Mouse (Mus musculus) thymus, adult 2 months (tissue): ENCODE results near the gene Zfp189. TPM values are rescaled to one million over a fixed set of nuclear protein-coding genes. Genes with fewer than 3 reads are reported as not detected.
"Not testable (repeated sequence)": the region's sequence is repeated elsewhere in the genome, so short reads cannot be mapped to it uniquely, and the experiment has no call there.

Experiments
- DNase-seq: peaks from one replicate; pipeline ENCODE4 v3.0.0; 2021
- H3K27ac ChIP-seq: fragments of 200-500 bp; 2 replicates; pipeline ENCODE4 v1.5.1; 2012; ENCODE audit warnings: low read length, control low read depth; ENCODE audit not compliant: control insufficient read depth, insufficient read depth
- H3K27me3 ChIP-seq: fragments of 200-500 bp; 2 replicates; pipeline ENCODE4 v1.6.1; 2012; ENCODE audit warnings: mild to moderate bottlenecking, low read length, moderate library complexity, mixed read lengths; ENCODE audit not compliant: control insufficient read depth, insufficient read depth
- H3K36me3 ChIP-seq: fragments of 200-500 bp; 2 replicates; pipeline ENCODE4 v1.6.1; 2012; ENCODE audit warnings: mild to moderate bottlenecking, low read length, moderate library complexity; ENCODE audit not compliant: control insufficient read depth, insufficient read depth
- H3K4me1 ChIP-seq: fragments of 200-500 bp; replicated peaks from 2 replicates; pipeline ENCODE4 v1.6.1; 2012; ENCODE audit warnings: low read length; ENCODE audit not compliant: control insufficient read depth, insufficient read depth
- H3K4me3 ChIP-seq: fragments of 200-500 bp; 2 replicates; pipeline ENCODE4 v1.5.1; 2012; ENCODE audit warnings: mild to moderate bottlenecking, low read length, control low read depth, moderate library complexity; ENCODE audit not compliant: control insufficient read depth, insufficient read depth
- CTCF ChIP-seq: fragments of 200-500 bp; IDR thresholded peaks from 2 replicates; pipeline ENCODE4 v1.5.1; 2012; ENCODE audit warnings: mild to moderate bottlenecking, control low read depth, low read length, moderate library complexity, borderline replicate concordance; ENCODE audit not compliant: control insufficient read depth, poor library complexity, insufficient read depth; ENCODE audit errors: extremely low read depth
- POLR2A ChIP-seq: fragments of 200-500 bp; IDR thresholded peaks from 2 replicates; pipeline ENCODE4 v1.6.1; 2012; ENCODE audit warnings: mild to moderate bottlenecking, low read length, control low read depth, moderate library complexity; ENCODE audit not compliant: control insufficient read depth, poor library complexity, insufficient read depth; ENCODE audit errors: extremely low read depth
- WGBS: fragments of 180-500 bp; shearing (Covaris S2); methylation state at CpG from one replicate; pipeline ENCODE4 v1.1.7; 2018; 5-methylcytosine and 5-hydroxymethylcytosine counted together
- polyA plus RNA-seq: library from polyadenylated mRNA; depleted of rRNA; stranded (reverse); fragments of >200 nt; gene quantifications from 2 replicates; pipeline ENCODE4 v1.2.3, GENCODE M21; 2012; rRNA removed

Zfp189 gene
- polyA plus RNA-seq, result 1.7 and 1.9 TPM in 2 replicates

DNA sequence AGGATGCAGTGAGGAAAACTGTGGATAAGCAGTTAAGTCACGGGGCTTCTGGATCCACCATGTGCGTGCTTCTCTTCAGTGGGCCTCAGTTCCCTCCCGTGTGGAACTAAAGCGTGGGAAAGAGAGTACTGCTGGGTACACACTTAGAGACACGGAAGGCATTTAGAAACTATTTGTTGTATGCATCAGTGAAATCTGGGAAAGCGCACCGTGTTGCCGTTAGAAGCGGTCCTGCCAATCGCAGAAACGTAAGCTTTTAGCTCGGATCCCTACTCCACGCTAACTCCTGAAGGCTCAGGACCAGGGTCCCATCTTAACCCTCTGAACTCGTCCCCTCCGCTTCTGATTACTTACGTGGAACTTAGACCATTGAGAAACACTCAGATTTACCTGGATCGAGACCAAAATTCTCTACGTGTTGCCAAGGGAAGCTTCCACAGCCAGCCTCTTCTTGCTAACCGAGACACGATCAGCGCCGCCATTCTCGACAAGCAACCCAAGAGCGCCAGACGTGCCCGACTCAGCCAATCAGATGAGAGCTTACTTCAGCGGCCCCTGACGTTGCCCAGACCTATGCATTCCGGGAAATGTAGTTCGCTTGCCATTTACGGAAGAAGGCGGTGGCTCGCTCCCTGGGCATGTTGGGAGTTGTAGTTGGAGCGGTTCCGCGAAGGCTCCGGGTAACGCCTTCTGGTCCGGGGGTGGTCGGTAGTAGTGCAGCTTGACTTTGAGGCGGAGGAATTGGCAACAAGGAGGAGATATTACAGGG, at the start of gene Zfp189, which contains the start of gene Mrpl50:
Gene Zfp189 (plus strand): TSS at position 605 of the 769 bp plus-strand sequence.
Gene Mrpl50 (minus strand): TSS at position 522 of the 769 bp plus-strand sequence.
- Histone ChIP-seq H3K27me3 (no peaks in the 10 kb centered on the region), H3K4me1 (peaks cover 9% of the 10 kb centered on the region; the same call in 1 of the 2 replicates), H3K4me3 (peak within 1 kb of the TSS; percentile 80), H3K36me3 (no peaks in the 10 kb centered on the region), H3K27ac (peak within 1 kb of the TSS; percentile 9; the same call in 1 of the 2 replicates)
- TF ChIP-seq POLR2A, result peak; percentile 80
- TF ChIP-seq CTCF, result 0 out of 2 replicates have a peak, but pooled peaks have one; percentile 43
- DNase-seq, result peak; percentile 92
- under 1% methylated on average over 41 of the region's 41 CpGs for WGBS

DNA sequence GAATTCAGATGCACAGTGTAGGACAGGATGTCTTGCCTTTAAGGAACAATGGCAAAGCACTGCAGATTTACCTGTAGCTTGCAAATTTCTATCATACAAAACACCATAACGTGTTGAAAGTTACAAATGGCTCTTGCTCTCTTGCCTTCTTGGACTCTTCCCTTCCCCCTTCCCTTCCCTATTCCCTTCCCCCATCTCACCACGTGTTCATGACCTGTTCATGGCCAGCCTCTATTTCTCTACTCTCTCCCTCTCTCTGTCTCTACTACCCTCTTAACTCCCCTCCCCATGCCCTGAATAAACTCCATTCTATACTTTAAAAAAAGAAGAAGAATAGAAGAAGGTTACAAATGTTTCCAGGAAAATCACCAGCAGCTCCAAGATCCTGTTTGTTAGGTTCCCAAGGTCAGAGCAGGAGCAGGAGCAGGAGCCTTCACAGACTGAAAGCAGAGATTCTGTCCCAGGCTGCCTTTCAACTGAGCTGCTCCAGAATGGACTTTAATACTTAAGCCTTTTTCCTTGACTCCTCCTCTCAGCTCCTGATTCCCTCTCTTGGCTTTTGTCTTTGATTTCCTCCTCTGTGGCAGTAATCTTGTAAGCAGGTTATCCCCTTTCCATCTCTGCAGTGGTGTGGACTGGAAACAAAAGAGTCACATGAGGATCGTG, 47.4 kb upstream of the Zfp189 start, which contains the start of gene Acnat1:
Gene Acnat1 (minus strand): TSS at position 478 of the 666 bp plus-strand sequence.
- Histone ChIP-seq H3K27me3 (no peaks in the 10 kb centered on the region), H3K4me1 (no peaks in the 10 kb centered on the region), H3K27ac (no peak within 1 kb of the TSS), H3K36me3 (no peaks in the 10 kb centered on the region), H3K4me3 (no peak within 1 kb of the TSS)
- no peak for DNase-seq
- no peak for TF ChIP-seq POLR2A
- TF ChIP-seq CTCF, result no peak
- WGBS, result 60% methylated on average over 3 of the region's 3 CpGs

DNA sequence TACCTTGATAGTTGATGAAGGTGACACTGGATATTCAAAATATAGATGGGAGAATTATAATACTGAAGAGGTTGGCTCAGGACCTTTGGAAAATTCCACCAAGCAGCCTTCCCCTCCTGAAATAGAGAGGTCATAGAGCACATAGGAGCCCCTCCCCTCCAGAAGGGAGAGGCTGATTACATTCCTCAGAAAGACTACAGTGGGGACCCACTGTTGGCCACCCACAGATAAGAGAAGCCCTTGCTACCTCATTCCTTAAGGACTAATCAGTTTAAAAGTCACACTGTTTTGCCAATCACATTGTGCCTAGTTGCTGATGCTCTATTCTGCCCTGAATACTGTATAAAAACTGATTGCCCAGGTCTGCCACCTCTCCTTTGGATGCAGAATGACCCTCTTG, 46.4 kb upstream of the Zfp189 start:
- Histone ChIP-seq H3K4me1 (no peaks in the 10 kb centered on the region), H3K27ac (no peak overlapping the region), H3K4me3 (no peak overlapping the region), H3K36me3 (no peaks in the 10 kb centered on the region), H3K27me3 (no peaks in the 10 kb centered on the region)
- TF ChIP-seq POLR2A (no peak), CTCF (no peak)
- no peak for DNase-seq

DNA sequence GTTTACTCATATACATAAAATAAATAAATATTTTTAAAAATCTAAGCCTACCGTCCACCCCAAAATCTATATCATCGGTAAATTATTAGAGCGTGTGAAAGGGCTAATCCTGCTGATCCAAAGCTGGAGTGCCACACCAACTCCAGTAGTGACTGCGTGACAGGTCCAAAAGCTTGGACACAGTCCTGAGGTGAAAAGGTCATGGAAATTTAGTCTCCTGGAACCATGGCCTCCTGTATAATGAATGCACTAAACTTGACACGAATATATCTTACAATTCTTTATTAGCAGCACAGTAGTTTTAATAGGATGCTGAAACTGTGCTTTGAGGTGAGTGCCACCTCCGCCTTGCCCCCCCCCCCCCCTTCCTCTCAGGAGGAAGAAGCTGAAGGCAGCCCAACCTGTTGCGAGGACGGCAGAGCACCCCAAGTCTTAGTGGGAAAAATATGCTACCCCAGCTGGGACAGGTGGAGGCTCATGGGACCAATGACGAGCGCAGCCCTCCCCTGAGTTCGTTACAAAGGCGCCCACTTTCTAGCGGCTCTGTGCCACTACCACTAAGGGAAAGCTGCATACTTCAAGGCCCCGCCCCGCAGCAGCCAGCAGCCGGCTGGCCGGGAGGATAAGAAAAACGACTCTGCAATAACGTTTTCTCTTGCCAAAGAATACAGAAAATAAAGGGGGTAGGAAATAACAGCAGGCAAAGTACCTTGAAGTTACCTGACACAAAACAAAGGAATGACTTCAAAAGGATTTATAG, 42.7 kb upstream of the Zfp189 start:
- no peak overlapping the region for H3K4me3 ChIP-seq

DNA sequence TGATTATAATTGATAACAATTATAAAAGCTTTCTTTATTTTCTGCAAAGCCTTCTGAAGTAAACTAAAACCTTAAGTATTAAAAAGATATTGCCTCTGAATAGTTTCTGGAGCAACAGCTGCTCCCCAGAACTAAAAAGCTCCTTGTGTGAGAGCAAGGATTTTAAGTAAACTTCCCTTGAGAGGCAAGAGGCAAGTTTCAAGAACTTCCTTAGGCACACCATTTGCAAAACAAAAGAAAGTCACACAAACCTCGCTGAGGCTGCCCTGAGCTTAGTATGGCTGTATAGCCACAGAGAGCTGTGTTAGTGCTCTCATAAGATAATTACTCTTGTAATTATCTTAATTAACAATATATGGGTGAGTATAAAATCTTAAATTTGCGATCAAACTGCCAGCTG, 41.9 kb upstream of the Zfp189 start:
- WGBS, result 67% methylated on average over 2 of the region's 2 CpGs
- not testable (repeated sequence) for H3K4me3 ChIP-seq, H3K36me3 ChIP-seq, H3K4me1 ChIP-seq, DNase-seq, H3K27ac ChIP-seq, H3K27me3 ChIP-seq

More for the DNA sequence above, 42.7 kb upstream of the Zfp189 start:
- 26% methylated on average over 19 of the region's 19 CpGs for WGBS
- peak; percentile 20 for DNase-seq
- no peak for TF ChIP-seq CTCF
- no peak for TF ChIP-seq POLR2A
- Histone ChIP-seq H3K27me3 (no peaks in the 10 kb centered on the region), H3K4me1 (no peaks in the 10 kb centered on the region), H3K27ac (no peak overlapping the region), H3K36me3 (no peaks in the 10 kb centered on the region)

DNA sequence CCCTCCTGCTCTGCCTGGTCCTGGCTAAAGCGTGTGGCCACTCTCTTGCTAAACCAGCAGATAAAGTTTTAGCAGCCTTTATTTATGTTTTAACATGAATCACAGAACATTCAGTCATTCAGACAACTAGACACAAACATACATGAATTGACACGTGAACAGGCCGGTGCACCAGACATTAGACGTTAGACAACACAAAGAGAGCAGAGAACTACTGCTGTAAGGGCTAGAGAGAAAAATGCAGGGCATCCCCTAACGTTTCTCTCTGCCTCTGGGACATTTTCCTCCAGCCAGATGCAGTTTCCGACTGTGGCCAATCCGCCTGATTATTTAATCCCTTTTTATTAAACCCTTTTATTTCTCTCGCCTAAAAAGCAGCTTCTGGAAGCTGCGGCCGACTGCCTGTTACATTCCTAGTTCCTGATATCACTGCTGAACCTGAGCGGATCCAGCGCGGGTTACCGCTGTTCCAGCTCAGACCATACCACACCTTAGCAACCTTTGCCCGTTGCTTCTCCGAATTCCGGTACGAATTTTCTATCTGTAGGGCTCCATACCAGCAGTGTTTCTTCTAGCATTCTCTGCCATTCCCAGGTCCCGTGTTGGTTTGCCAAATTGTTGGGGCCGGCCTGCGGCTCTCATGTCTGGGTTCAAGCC, 40.7 kb upstream of the Zfp189 start:
- Histone ChIP-seq H3K36me3 (no peaks in the 10 kb centered on the region), H3K4me3 (no peak overlapping the region), H3K27me3 (no peaks in the 10 kb centered on the region), H3K27ac (no peak overlapping the region; the same call in 1 of the 2 replicates), H3K4me1 (no peaks in the 10 kb centered on the region)
- no peak for DNase-seq
- no peak for TF ChIP-seq POLR2A
- no peak for TF ChIP-seq CTCF
- WGBS, result 72% methylated on average over 21 of the region's 21 CpGs
